Mouse (Mus musculus): ENCODE measurements around the gene Vti1a. TPM values are rescaled to one million over a fixed set of nuclear protein-coding genes. Genes with fewer than 3 reads are reported as not detected.

Vti1a gene
- polyA plus RNA-seq, 1 experiment: not detected

DNA sequence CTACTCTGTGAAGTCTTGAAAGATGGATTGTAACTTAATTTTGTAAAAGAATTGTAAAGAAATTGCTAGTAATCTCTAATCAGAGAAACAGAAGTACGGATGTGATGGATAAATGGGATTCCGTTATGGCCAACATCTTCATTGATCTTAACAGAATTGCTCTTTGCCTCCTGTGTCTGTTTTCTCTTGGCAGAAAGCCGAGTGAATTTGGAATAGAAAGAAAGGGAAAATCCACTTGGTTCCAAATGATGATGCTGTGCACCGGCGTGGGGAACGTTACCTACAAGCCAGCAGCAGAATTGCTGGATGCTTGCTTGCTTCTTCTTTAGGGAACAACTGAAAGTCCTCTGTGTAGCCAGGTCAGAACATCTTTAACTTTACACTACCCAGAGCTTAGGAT is 24.4 kb downstream of the Vti1a start:
- Histone ChIP-seq H3K27ac (ENCODE audit: insufficient read depth, low read depth, low read length) (no peak overlapping the region), H3K4me3 (ENCODE audit: insufficient read depth, low read depth, low read length) (no peak overlapping the region), H3K4me1 (ENCODE audit: control insufficient read depth, insufficient read depth, low read length) (no peaks in the 10 kb centered on the region)
- no peak for TF ChIP-seq POLR2A (IDR thresholded peaks at IDR 0.05; ENCODE audit: insufficient read depth, low read depth, low read length)
- no peak for TF ChIP-seq CTCF (IDR thresholded peaks at IDR 0.05; ENCODE audit: insufficient read depth, low read depth, low read length)
- 86% methylated on average over 6 of the region's 6 CpGs for WGBS

DNA sequence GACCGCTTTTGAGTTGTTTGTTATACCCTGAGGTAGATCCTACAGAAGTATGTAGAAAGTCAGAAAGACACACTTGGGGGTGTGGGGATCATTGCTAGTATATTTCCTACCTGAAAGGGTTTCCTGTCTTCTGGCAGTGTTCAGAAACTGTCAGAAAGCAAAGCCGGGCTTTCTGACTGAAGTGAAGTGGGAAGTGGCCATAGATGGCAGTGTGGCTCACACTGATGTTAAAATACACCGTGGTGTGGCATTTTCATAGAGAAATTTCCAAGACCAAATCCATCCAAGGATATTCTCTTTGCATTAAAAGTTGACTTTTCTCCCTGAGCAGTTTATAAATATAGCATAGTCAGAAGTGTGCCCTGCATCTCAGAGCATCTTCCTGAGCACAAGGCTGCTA is 25.3 kb downstream of the Vti1a start:
- 77% methylated on average over 3 of the region's 3 CpGs for WGBS
- Histone ChIP-seq H3K27ac (ENCODE audit: insufficient read depth, low read depth, low read length) (no peak overlapping the region), H3K4me1 (ENCODE audit: control insufficient read depth, insufficient read depth, low read length) (no peaks in the 10 kb centered on the region), H3K4me3 (ENCODE audit: insufficient read depth, low read depth, low read length) (no peak overlapping the region)
- TF ChIP-seq CTCF (IDR thresholded peaks at IDR 0.05; ENCODE audit: insufficient read depth, low read depth, low read length) (no peak), POLR2A (IDR thresholded peaks at IDR 0.05; ENCODE audit: insufficient read depth, low read depth, low read length) (no peak)

DNA sequence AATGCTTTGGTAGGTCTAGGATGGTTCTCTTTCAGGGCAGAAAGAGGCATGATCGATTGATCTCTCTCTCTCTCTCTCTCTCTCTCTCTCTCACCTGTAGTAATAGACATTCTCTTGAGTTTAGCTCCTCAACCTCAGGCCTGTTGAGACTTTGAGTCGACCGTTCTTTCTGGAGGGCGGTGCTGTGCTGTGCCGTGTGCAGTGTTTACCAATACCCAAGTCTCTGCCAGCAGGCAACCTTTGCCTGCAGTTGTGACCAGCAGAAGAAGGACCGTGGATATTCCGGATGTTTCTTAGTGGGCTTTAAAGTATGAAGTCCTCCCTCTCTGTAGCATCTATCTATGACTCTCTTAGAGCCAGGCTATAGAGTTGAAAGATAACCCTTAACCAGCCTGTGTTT is 26.3 kb downstream of the Vti1a start:
- no peak overlapping the region for H3K27ac ChIP-seq (ENCODE audit: insufficient read depth, low read depth, low read length)
- no peaks in the 10 kb centered on the region for H3K4me1 ChIP-seq (ENCODE audit: control insufficient read depth, insufficient read depth, low read length)
- TF ChIP-seq POLR2A (IDR thresholded peaks at IDR 0.05; ENCODE audit: insufficient read depth, low read depth, low read length): no peak
- TF ChIP-seq CTCF (IDR thresholded peaks at IDR 0.05; ENCODE audit: insufficient read depth, low read depth, low read length): no peak
- 93% methylated on average over 7 of the region's 7 CpGs for WGBS
- H3K4me3 ChIP-seq (ENCODE audit: insufficient read depth, low read depth, low read length): no peak overlapping the region

DNA sequence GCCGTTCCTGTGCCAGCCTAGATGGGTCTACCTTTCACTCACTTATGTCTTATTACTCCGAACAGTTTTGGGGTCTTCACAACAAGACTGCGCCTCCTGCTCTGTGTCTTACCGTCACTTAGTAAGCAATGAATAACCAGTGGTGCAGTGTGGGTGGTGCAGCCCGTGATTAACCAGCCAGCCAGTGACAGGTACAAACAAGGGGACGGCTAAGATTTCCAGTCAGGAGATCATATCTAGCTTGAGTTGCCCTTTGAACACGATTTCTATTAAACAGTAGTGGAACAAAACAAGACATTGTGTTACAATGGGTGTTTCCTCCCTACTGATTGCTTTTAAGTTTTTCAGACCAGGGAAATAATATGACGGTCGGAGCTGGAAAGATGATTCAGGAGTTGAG is 27.2 kb downstream of the Vti1a start:
- no peak for TF ChIP-seq CTCF (IDR thresholded peaks at IDR 0.05; ENCODE audit: insufficient read depth, low read depth, low read length)
- no peak for TF ChIP-seq POLR2A (IDR thresholded peaks at IDR 0.05; ENCODE audit: insufficient read depth, low read depth, low read length)
- 67% methylated on average over 9 of the region's 9 CpGs for WGBS

DNA sequence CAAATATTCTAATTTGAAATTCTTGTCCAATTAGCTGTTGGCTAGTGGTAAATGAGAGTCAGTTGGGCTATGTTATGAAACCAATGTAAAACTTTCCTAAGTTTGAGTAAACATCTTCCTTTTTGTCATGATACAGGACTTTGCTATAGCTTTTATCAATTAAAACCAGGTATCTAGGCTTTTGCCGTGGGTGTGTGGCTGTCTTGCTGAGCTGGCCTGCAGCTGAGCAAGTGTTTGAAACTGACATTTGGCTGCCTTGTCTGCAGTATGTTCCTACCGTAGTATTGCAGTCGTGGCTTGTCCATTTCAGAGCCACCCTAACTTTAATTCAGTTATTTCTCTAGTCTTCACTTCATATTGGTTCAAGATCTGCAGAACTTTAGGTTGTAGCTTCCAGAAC is 32.1 kb downstream of the Vti1a start:
- 96% methylated on average over 3 of the region's 3 CpGs for WGBS

More for the DNA sequence above, 27.2 kb downstream of the Vti1a start:
- H3K4me1 ChIP-seq (ENCODE audit: control insufficient read depth, insufficient read depth, low read length): no peaks in the 10 kb centered on the region
- no peak overlapping the region for H3K27ac ChIP-seq (ENCODE audit: insufficient read depth, low read depth, low read length)
- no peak overlapping the region for H3K4me3 ChIP-seq (ENCODE audit: insufficient read depth, low read depth, low read length)

DNA sequence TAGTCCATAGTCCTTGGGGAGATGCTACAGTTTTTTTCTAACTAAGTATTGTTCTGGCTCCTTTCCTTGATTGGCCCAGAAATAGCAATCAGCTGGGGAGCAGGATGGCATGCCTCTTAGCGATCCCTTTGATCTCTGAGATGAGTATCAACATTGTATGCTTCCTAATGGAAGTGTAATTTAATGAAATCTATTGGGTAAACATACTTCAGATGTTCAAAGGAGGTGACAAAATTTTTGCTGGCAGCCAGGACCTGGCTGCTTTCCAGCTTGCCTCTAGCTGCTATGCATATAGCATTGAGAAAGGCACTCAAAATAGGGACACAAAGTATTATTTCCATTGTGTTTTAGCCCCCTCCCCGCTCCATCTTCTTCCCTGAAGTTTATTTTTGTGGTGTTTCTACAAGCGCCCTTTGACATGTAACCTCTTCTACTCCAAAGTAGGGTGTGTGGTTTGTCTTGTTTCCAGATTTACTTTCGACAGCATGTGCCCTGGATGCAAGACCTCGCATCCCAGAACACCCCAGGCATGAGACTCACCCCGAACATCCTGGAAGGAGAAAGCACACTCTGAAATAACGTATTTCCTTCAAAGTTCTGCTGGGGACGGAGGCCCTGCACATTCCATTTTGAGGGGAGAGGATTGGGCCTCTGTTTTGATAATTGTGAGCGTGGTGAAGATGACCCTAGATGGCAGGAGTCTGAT is 34.7 kb downstream of the Vti1a start:
- no peak for TF ChIP-seq CTCF (IDR thresholded peaks at IDR 0.05; ENCODE audit: insufficient read depth, low read depth, low read length)
- no peak for TF ChIP-seq POLR2A (IDR thresholded peaks at IDR 0.05; ENCODE audit: insufficient read depth, low read depth, low read length)
- WGBS: 81% methylated on average over 9 of the region's 9 CpGs
- Histone ChIP-seq H3K4me1 (ENCODE audit: control insufficient read depth, insufficient read depth, low read length) (peaks cover 2% of the 10 kb centered on the region; the same call in 1 of the 2 replicates), H3K4me3 (ENCODE audit: insufficient read depth, low read depth, low read length) (no peak overlapping the region), H3K27ac (ENCODE audit: insufficient read depth, low read depth, low read length) (no peak overlapping the region)

More for the DNA sequence above, 32.1 kb downstream of the Vti1a start:
- H3K27ac ChIP-seq (ENCODE audit: insufficient read depth, low read depth, low read length): no peak overlapping the region
- peaks cover 2% of the 10 kb centered on the region; the same call in 1 of the 2 replicates for H3K4me1 ChIP-seq (ENCODE audit: control insufficient read depth, insufficient read depth, low read length)
- TF ChIP-seq CTCF (IDR thresholded peaks at IDR 0.05; ENCODE audit: insufficient read depth, low read depth, low read length) (no peak), POLR2A (IDR thresholded peaks at IDR 0.05; ENCODE audit: insufficient read depth, low read depth, low read length) (no peak)
- no peak overlapping the region for H3K4me3 ChIP-seq (ENCODE audit: insufficient read depth, low read depth, low read length)

DNA sequence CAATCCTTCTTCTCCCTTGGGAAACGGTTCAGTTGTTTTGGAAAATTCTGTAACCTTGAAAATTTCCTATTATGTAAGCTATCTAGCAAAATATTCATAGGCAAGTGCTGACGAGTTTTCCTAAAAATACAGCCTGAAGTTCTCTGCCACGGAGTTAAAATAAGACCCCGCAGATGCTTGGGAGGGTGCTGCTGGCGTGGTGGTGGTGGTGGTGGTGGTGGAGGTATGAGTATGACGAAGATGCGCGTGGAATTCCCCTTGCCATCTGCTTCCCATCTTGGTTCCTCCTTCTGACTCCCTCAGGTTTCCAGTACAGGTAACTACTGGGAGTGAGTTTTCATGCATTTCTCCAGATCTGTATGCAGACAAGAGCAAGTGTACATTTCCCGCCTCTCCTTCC is 46.5 kb downstream of the Vti1a start:
- 92% methylated on average over 9 of the region's 9 CpGs for WGBS
- Histone ChIP-seq H3K4me3 (ENCODE audit: insufficient read depth, low read depth, low read length) (no peak overlapping the region), H3K4me1 (ENCODE audit: control insufficient read depth, insufficient read depth, low read length) (no peaks in the 10 kb centered on the region), H3K27ac (ENCODE audit: insufficient read depth, low read depth, low read length) (no peak overlapping the region)
- no peak for TF ChIP-seq POLR2A (IDR thresholded peaks at IDR 0.05; ENCODE audit: insufficient read depth, low read depth, low read length)
- TF ChIP-seq CTCF (IDR thresholded peaks at IDR 0.05; ENCODE audit: insufficient read depth, low read depth, low read length): no peak

DNA sequence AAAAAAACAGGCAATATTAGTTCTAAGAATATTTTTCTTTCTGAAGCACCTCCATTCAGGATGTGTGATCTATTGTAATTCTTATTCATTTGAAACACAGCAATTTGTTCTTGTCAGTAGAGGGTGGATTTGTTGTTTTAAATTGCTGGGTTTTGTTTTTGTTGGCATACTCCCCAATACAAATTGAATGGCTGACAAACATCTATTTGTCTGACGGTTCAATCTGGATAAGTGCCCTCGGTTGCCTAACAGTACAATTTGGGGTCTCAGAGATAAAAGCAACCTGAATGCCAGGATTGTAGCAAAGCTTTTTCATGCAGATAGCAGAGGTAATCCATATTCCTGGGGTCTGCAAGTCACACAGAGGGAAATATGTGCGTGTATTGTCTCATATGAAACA is 53.6 kb downstream of the Vti1a start:
- WGBS: 24% methylated on average over 3 of the region's 3 CpGs
- Histone ChIP-seq H3K4me3 (ENCODE audit: insufficient read depth, low read depth, low read length) (no peak overlapping the region), H3K27ac (ENCODE audit: insufficient read depth, low read depth, low read length) (no peak overlapping the region), H3K4me1 (ENCODE audit: control insufficient read depth, insufficient read depth, low read length) (no peaks in the 10 kb centered on the region)
- TF ChIP-seq CTCF (IDR thresholded peaks at IDR 0.05; ENCODE audit: insufficient read depth, low read depth, low read length) (no peak), POLR2A (IDR thresholded peaks at IDR 0.05; ENCODE audit: insufficient read depth, low read depth, low read length) (no peak)

DNA sequence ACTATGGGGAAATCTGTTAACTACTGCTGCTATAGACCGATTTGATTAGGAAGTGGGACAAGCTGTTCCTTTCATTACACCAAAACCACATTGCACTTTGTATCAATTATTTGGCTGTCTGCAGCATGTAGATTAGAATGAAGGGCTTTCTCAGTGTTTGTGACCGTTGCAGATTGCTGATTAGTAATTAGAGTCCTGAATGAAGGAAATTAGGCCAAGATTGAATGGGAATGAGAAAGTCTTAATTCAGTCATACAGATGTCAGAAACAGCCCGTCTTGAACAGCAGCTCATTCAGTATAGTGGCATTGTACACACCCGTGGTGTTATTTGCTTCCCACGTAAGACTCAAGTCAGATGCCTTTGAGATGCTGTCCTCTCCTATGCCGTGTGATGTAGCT is 60.2 kb downstream of the Vti1a start:
- 67% methylated on average over 6 of the region's 6 CpGs for WGBS
- Histone ChIP-seq H3K4me3 (ENCODE audit: insufficient read depth, low read depth, low read length) (no peak overlapping the region), H3K4me1 (ENCODE audit: control insufficient read depth, insufficient read depth, low read length) (no peaks in the 10 kb centered on the region), H3K27ac (ENCODE audit: insufficient read depth, low read depth, low read length) (no peak overlapping the region)
- TF ChIP-seq POLR2A (IDR thresholded peaks at IDR 0.05; ENCODE audit: insufficient read depth, low read depth, low read length) (no peak), CTCF (IDR thresholded peaks at IDR 0.05; ENCODE audit: insufficient read depth, low read depth, low read length) (no peak)

Measured in olfactory bulb, adult 2 months (tissue).